Mouse (Mus musculus) embryo, embryonic 10 days (tissue): ENCODE results near the gene Mbd4.
A peak's percentile ranks its signal among the peaks of the same experiment; 100 is the strongest.

ENCODE experiments used
- DNase-seq: peaks from one replicate; pipeline ENCODE4 v3.0.0-alpha.2; 2015; ENCODE audit warnings: low spot score

Gene Mbd4

GRCm38 (mm10) chr6:115859258-115859657 is 6.1 kb upstream of the Mbd4 start:
- DNase-seq: no peak

GRCm38 (mm10) chr6:115856361-115856745 is 3.2 kb upstream of the Mbd4 start:
- DNase-seq: no peak

GRCm38 (mm10) chr6:115855733-115856360 is 2.7 kb upstream of the Mbd4 start:
- no peak for DNase-seq

- peak; percentile 18 for DNase-seq
Observed at GRCm38 (mm10) chr6:115854432-115854831, 1.3 kb upstream of the Mbd4 start.

GRCm38 (mm10) chr6:115853985-115854384 is 814 bp upstream of the Mbd4 start:
- DNase-seq: peak; percentile 15

GRCm38 (mm10) chr6:115852446-115853090 is 603 bp downstream of the Mbd4 start:
- no peak for DNase-seq

GRCm38 (mm10) chr6:115848598-115849304 is 4.4 kb downstream of the Mbd4 start:
- no peak for DNase-seq

- DNase-seq: peak; percentile 63
Observed at GRCm38 (mm10) chr6:115846640-115847411, 6.3 kb downstream of the Mbd4 start.

GRCm38 (mm10) chr6:115845006-115845405 is 8.2 kb downstream of the Mbd4 start:
- DNase-seq: no peak

- no peak for DNase-seq
Observed at GRCm38 (mm10) chr6:115838745-115839144, 14.4 kb downstream of the Mbd4 start.

GRCm38 (mm10) chr6:115838161-115838597 is 15.0 kb downstream of the Mbd4 start, which contains the start of gene Efcab12:
Gene Efcab12, minus strand, starts transcription at chr6:115838412.
- peak; percentile 87 for DNase-seq

GRCm38 (mm10) chr6:115833861-115834260 is 19.3 kb downstream of the Mbd4 start:
- no peak for DNase-seq

GRCm38 (mm10) chr6:115832152-115832850 is 20.9 kb downstream of the Mbd4 start:
- DNase-seq: no peak

- DNase-seq: no peak
Observed at GRCm38 (mm10) chr6:115830779-115831601, 22.2 kb downstream of the Mbd4 start.

GRCm38 (mm10) chr6:115823850-115824464 is 29.2 kb downstream of the Mbd4 start:
- DNase-seq: peak; percentile 94

GRCm38 (mm10) chr6:115821216-115821993 is 31.8 kb downstream of the Mbd4 start:
- no peak for DNase-seq

GRCm38 (mm10) chr6:115818129-115818528 is 35.0 kb downstream of the Mbd4 start:
- no peak for DNase-seq

- DNase-seq: no peak
Observed at GRCm38 (mm10) chr6:115815041-115815440, 38.1 kb downstream of the Mbd4 start.

GRCm38 (mm10) chr6:115814104-115814503 is 39.1 kb downstream of the Mbd4 start:
- DNase-seq: peak; percentile 78
